Mouse (Mus musculus) stomach, postnatal 0 days (tissue): Measurements from ENCODE around the gene Camk2g.

Experiments used
- CTCF ChIP-seq: IDR thresholded peaks from 2 replicates; pipeline ENCODE4 v1.5.1; 2016; ENCODE audit warnings: antibody characterized with exemption, low read depth, mild to moderate bottlenecking, moderate library complexity
- EP300 ChIP-seq: optimal IDR thresholded peaks from 2 replicates; pipeline ENCODE3; 2016; ENCODE audit warnings: antibody characterized with exemption

GRCm38 (mm10) chr14:20698515-20698914 is 95.4 kb downstream of the Camk2g start:
- TF ChIP-seq EP300 (no peak), CTCF (no peak)
